Mouse (Mus musculus) myocyte (in vitro differentiated cells): Measurements from ENCODE around the gene Inka1. TPM values are rescaled to one million over a fixed set of nuclear protein-coding genes. Genes with fewer than 3 reads are reported as not detected.

Source experiments
- H3K27me3 ChIP-seq: one replicate; pipeline ENCODE4 v1.6.1; 2011; ENCODE audit not compliant: control insufficient read depth, insufficient read depth, insufficient read length
- H3K36me3 ChIP-seq: one replicate; pipeline ENCODE4 v1.6.1; 2011; ENCODE audit not compliant: control insufficient read depth, insufficient read depth
- H3K4me2 ChIP-seq: one replicate; pipeline ENCODE4 v1.6.1; 2011; ENCODE audit warnings: low read depth, control low read depth
- H3K4me3 ChIP-seq: one replicate; pipeline ENCODE4 v1.5.1; 2011; ENCODE audit warnings: mild to moderate bottlenecking, control low read depth, moderate library complexity
- H3K79me2 ChIP-seq: one replicate; pipeline ENCODE4 v1.6.1; 2011; ENCODE audit not compliant: control insufficient read depth, insufficient read depth
- H3ac ChIP-seq: one replicate; pipeline ENCODE4 v1.6.1; 2011; ENCODE audit not compliant: control insufficient read depth, insufficient read length
- CEBPB ChIP-seq: IDR thresholded peaks from 2 replicates; pipeline ENCODE4 v1.6.1; 2011; ENCODE audit warnings: mild to moderate bottlenecking, moderate library complexity; ENCODE audit not compliant: poor library complexity, insufficient read depth, severe bottlenecking
- E2F4 ChIP-seq: IDR thresholded peaks from one replicate; pipeline ENCODE4 v1.6.1; 2011; ENCODE audit warnings: mild to moderate bottlenecking, control low read depth, moderate library complexity; ENCODE audit not compliant: insufficient read depth
- MAX ChIP-seq: IDR thresholded peaks from one replicate; pipeline ENCODE4 v1.6.1; 2011; ENCODE audit warnings: low read depth, mild to moderate bottlenecking, control low read depth
- MYOD1 ChIP-seq, 3 experiments: IDR thresholded peaks; one replicate each; pipeline ENCODE4 v1.6.1; 2011; ENCODE audit warnings: control low read depth in 2 of 3, low read depth in 2 of 3, mild to moderate bottlenecking in 2 of 3, moderate library complexity in 1 of 3; ENCODE audit not compliant: insufficient read length in 2 of 3, control insufficient read depth in 1 of 3
- MYOG ChIP-seq, 3 experiments: IDR thresholded peaks; one replicate each; pipeline ENCODE4 v1.6.1; 2011; ENCODE audit warnings: control low read depth in 2 of 3, low read depth in 2 of 3, mild to moderate bottlenecking in 2 of 3; ENCODE audit not compliant: insufficient read length in 2 of 3, control insufficient read depth in 1 of 3, insufficient read depth in 1 of 3
- POLR2A ChIP-seq: IDR thresholded peaks from one replicate; pipeline ENCODE4 v1.6.1; 2011; ENCODE audit warnings: low read depth, mild to moderate bottlenecking, control low read depth, moderate library complexity; ENCODE audit not compliant: insufficient read length
- POLR2AphosphoS2 ChIP-seq: IDR thresholded peaks from one replicate; pipeline ENCODE4 v1.6.1; 2011; ENCODE audit warnings: low read depth, control low read depth; ENCODE audit not compliant: insufficient read length
- REST ChIP-seq: IDR thresholded peaks from one replicate; pipeline ENCODE4 v1.6.1; 2011; ENCODE audit warnings: mild to moderate bottlenecking, control low read depth, moderate library complexity; ENCODE audit not compliant: insufficient read depth, insufficient read length
- SRF ChIP-seq: IDR thresholded peaks from one replicate; pipeline ENCODE4 v1.6.1; 2011; ENCODE audit warnings: low read depth; ENCODE audit not compliant: control insufficient read depth, insufficient read length
- TCF3 ChIP-seq: IDR thresholded peaks from one replicate; pipeline ENCODE4 v1.6.1; 2011; ENCODE audit warnings: low read depth, control low read depth; ENCODE audit not compliant: insufficient read length
- USF1 ChIP-seq: IDR thresholded peaks from one replicate; pipeline ENCODE4 v1.6.1; 2011; ENCODE audit warnings: low read depth, mild to moderate bottlenecking, control low read depth, moderate library complexity
- polyA plus RNA-seq: library from polyadenylated mRNA; unstranded; fragments of >200 nt; fragmentation: generic; extraction: Trizol; gene quantifications from one replicate; pipeline ENCODE4 v1.2.1, GENCODE M21; 2012; ENCODE audit warnings: missing spikeins

Gene Inka1
- polyA plus RNA-seq, 1 experiment, result 1.1 TPM

- no peaks in the 10 kb centered on the region for H3K36me3 ChIP-seq
- no peak for TF ChIP-seq POLR2A
- TF ChIP-seq E2F4, result no peak
- TF ChIP-seq CEBPB, result no peak
- no peak for TF ChIP-seq TCF3
- TF ChIP-seq MYOG (IDR thresholded peaks at IDR 0.05; ENCODE audit: control insufficient read depth in 1 of 3, insufficient read depth in 1 of 3, insufficient read length in 2 of 3, low read depth in 2 of 3), result no peak
- H3ac ChIP-seq, result no peak overlapping the region
- peak overlapping the region; percentile 50 for H3K4me2 ChIP-seq
- no peak overlapping the region for H3K4me3 ChIP-seq
- peaks cover 38% of the 10 kb centered on the region for H3K27me3 ChIP-seq
- no peaks in the 10 kb centered on the region for H3K79me2 ChIP-seq
Observed at GRCm38 (mm10) chr9:107936215-107936822, 49.4 kb downstream of the Inka1 start.

DNA sequence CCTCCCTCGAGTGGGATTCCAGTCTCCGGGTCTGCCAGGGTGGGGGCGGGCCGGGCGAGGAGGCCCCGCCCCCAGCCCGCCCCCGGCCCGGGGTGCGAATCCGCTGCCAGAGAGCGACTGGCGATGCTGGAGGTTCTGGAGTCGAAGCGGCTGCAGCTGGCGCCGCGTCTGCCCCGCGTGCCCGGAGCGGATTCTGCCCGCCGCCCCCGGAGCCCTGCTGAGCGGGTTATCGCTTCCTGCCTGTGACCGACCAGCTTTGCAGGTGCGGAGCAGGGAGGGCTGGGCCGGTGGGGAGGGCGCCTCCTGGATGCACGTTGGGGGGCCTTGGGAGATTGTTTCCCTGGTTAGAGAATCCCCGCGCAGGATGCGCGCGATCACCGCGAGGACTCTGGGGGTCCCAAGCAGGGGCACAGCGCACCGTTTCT lies 49.9 kb downstream of the Inka1 start:
- no peaks in the 10 kb centered on the region for H3K36me3 ChIP-seq
- peaks cover 38% of the 10 kb centered on the region for H3K27me3 ChIP-seq
- peak overlapping the region; percentile 50 for H3K4me2 ChIP-seq
- H3ac ChIP-seq, result no peak overlapping the region
- no peaks in the 10 kb centered on the region for H3K79me2 ChIP-seq
- TF ChIP-seq USF1 (no peak), MYOD1 (IDR thresholded peaks at IDR 0.05; ENCODE audit: control insufficient read depth in 1 of 3, insufficient read length in 2 of 3, low read depth in 2 of 3) (peak in 1 of 3 experiments; percentile 10), POLR2AphosphoS2 (no peak), MYOG (IDR thresholded peaks at IDR 0.05; ENCODE audit: control insufficient read depth in 1 of 3, insufficient read depth in 1 of 3, insufficient read length in 2 of 3, low read depth in 2 of 3) (no peak), SRF (no peak), REST (no peak)
- H3K4me3 ChIP-seq, result no peak overlapping the region

DNA sequence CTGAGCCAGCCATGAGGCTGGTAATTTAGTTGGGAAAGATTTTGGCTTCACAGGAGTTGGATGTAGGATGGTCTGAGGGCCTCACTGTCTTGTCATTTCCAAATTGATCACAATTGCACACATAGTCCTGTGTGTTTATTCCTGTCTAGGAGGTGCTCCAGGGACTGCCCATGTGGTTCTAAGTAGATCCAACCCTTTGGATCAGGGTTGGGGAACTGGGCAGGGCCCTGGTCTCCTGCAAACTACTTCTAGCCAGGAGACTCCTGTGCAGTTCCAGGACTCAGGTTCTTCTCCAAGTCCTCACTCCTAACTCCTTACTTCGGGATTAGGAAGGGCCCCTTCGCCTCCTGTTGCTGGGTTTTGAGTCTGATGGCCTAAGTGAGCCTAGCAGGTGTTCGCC lies 50.3 kb downstream of the Inka1 start, which contains the start of gene Camkv:
Gene Camkv, plus strand, starts transcription at position 301 of the 400 bp plus-strand sequence.
- Histone ChIP-seq H3K27me3 (peaks cover 38% of the 10 kb centered on the region), H3K4me2 (peak within 1 kb of the TSS; percentile 50), H3K79me2 (no peaks in the 10 kb centered on the region), H3K4me3 (no peak within 1 kb of the TSS), H3K36me3 (no peaks in the 10 kb centered on the region), H3ac (no peak within 1 kb of the TSS)
- no peak for TF ChIP-seq REST
- TF ChIP-seq SRF, result no peak
- no peak for TF ChIP-seq CEBPB
- TF ChIP-seq POLR2A, result no peak
- no peak for TF ChIP-seq E2F4
- TF ChIP-seq MAX, result no peak
- TF ChIP-seq MYOD1 (IDR thresholded peaks at IDR 0.05; ENCODE audit: control insufficient read depth in 1 of 3, insufficient read length in 2 of 3, low read depth in 2 of 3), result no peak

Other genes with a start within 250 kb of the Inka1 start
- gene Rbm5, start 214.9 kb downstream of the Inka1 start, polyA plus RNA-seq, result 37.6 TPM
- gene Rbm6, start 112.6 kb downstream of the Inka1 start, polyA plus RNA-seq, result 10.2 TPM
- gene Mon1a, start 97.7 kb downstream of the Inka1 start, polyA plus RNA-seq, result 8.4 TPM
- gene Mst1r, start 79.0 kb downstream of the Inka1 start, polyA plus RNA-seq, result 0.04 TPM
- gene Actl11, start 57.4 kb downstream of the Inka1 start, polyA plus RNA-seq, result not detected
- 0.06 TPM for gene Camkv, start 50.2 kb downstream of the Inka1 start, polyA plus RNA-seq
- gene Traip, start 35.7 kb downstream of the Inka1 start, polyA plus RNA-seq, result 4.7 TPM
- gene Uba7, start 10.4 kb downstream of the Inka1 start, polyA plus RNA-seq, result 1.2 TPM
- gene Gm20661, start 2.8 kb downstream of the Inka1 start, polyA plus RNA-seq, result not detected
- gene Cdhr4, start 6.6 kb upstream of the Inka1 start, polyA plus RNA-seq, result not detected
- 0.82 TPM for gene Gm20662, start 10.5 kb upstream of the Inka1 start, polyA plus RNA-seq
- 34.4 TPM for gene Ip6k1, start 16.6 kb upstream of the Inka1 start, polyA plus RNA-seq
- 32.0 TPM for gene Gmppb, start 63.4 kb upstream of the Inka1 start, polyA plus RNA-seq
- gene Amigo3, start 67.3 kb upstream of the Inka1 start, polyA plus RNA-seq, result 1.8 TPM
- gene Mst1, start 94.6 kb upstream of the Inka1 start, polyA plus RNA-seq, result 0.65 TPM
- 33.4 TPM for gene Rnf123, start 97.5 kb upstream of the Inka1 start, polyA plus RNA-seq
- 59.0 TPM for gene Apeh, start 108.7 kb upstream of the Inka1 start, polyA plus RNA-seq
- 0.56 TPM for gene Bsn, start 204.5 kb upstream of the Inka1 start, polyA plus RNA-seq